Mouse (Mus musculus): ENCODE measurements at regions not wholly inside any gene's neighbourhood (a gene's known extent, or its start where the extent isn't known, plus 50 kb on each side); places are given as distances from the start of the nearest gene placed in this dataset.

- TF ChIP-seq USF1 (IDR thresholded peaks at IDR 0.05; ENCODE audit: low read depth): no peak
- peak; percentile 80 for TF ChIP-seq CTCF (IDR thresholded peaks at IDR 0.05; ENCODE audit: control insufficient read depth, insufficient read depth, insufficient read length)
- no peak for TF ChIP-seq MYOD1 (IDR thresholded peaks at IDR 0.05; ENCODE audit: control insufficient read depth, insufficient read length, low read depth)
- no peak for TF ChIP-seq MYOG (IDR thresholded peaks at IDR 0.05; ENCODE audit: control insufficient read depth, extremely low read depth, insufficient read length)
- TF ChIP-seq CEBPB (IDR thresholded peaks at IDR 0.05; ENCODE audit: low read depth): no peak
These were observed 79.9 kb upstream of the Elac2 start for GRCm38 (mm10) chr11:64898758-64899586.

All from C2C12 (cell line).